Mouse (Mus musculus) heart, embryonic 16.5 days (tissue): ENCODE measurements around the gene Inka2. TPM values are rescaled to one million over a fixed set of nuclear protein-coding genes. Genes with fewer than 3 reads are reported as not detected.
A peak's percentile ranks its signal among the peaks of the same experiment; 100 is the strongest.

Source experiments
- ATAC-seq: fragments of 200-750 bp; cut with Nextera tagmentation; replicated peaks from 2 replicates; pipeline ENCODE4 v1.8.0; 2017; ENCODE audit warnings: moderate number of reproducible peaks; ENCODE audit not compliant: insufficient read depth, low FRiP score; ENCODE audit errors: extremely low read depth
- H3K27ac ChIP-seq: fragments of 300-500 bp; sonication (generic); 2 replicates; pipeline ENCODE4 v1.5.1; 2014; ENCODE audit warnings: mild to moderate bottlenecking, low read length, control low read depth, moderate library complexity
- H3K27me3 ChIP-seq: fragments of 300-500 bp; sonication (generic); 2 replicates; pipeline ENCODE4 v1.6.1; 2014; ENCODE audit warnings: low read length, mixed read lengths; ENCODE audit not compliant: control insufficient read depth, insufficient read depth
- H3K36me3 ChIP-seq: fragments of 300-500 bp; sonication (generic); 2 replicates; pipeline ENCODE4 v1.6.1; 2014; ENCODE audit not compliant: control insufficient read depth, insufficient read depth
- H3K4me1 ChIP-seq: fragments of 300-500 bp; sonication (generic); 2 replicates; pipeline ENCODE4 v1.6.1; 2014; ENCODE audit warnings: low read length, mixed read lengths; ENCODE audit not compliant: control insufficient read depth, insufficient read depth
- H3K4me2 ChIP-seq: fragments of 300-500 bp; sonication (generic); 2 replicates; pipeline ENCODE4 v1.6.1; 2014; ENCODE audit warnings: low read depth, mild to moderate bottlenecking, control low read depth, low read length
- H3K4me3 ChIP-seq: fragments of 300-500 bp; sonication (generic); 2 replicates; pipeline ENCODE4 v1.5.1; 2014; ENCODE audit warnings: mild to moderate bottlenecking, control low read depth, low read length
- H3K9ac ChIP-seq: fragments of 300-500 bp; sonication (generic); 2 replicates; pipeline ENCODE4 v1.6.1; 2014; ENCODE audit warnings: low read length, control low read depth
- H3K9me3 ChIP-seq: fragments of 300-500 bp; sonication (generic); replicated peaks from 2 replicates; pipeline ENCODE4 v1.6.1; 2016; ENCODE audit warnings: low read length; ENCODE audit not compliant: control insufficient read depth
- WGBS: fragments of 180-500 bp; shearing (Covaris S2); extraction: QIAGEN DNeasy Blood & Tissue Kit; methylation state at CpG from one replicate; pipeline ENCODE4 v1.1.7; 2014; 5-methylcytosine and 5-hydroxymethylcytosine counted together
- polyA plus RNA-seq: library from polyadenylated mRNA; unstranded; fragments of >200 nt; fragmentation: Nextera tagmentation; extraction: Ambion mirVana; gene quantifications from 2 replicates; pipeline ENCODE4 v1.2.1, GENCODE M21; 2015

Inka2 gene
- polyA plus RNA-seq, result 2.9 and 3.3 TPM in 2 replicates

GRCm38 (mm10) chr3:105704031-105705008 lies at the start of gene Inka2:
Inka2 (plus strand) TSS chr3:105704599.
- Histone ChIP-seq H3K9ac (peak within 1 kb of the TSS; percentile 81), H3K4me1 (peaks cover 45% of the 10 kb centered on the region), H3K27me3 (no peaks in the 10 kb centered on the region), H3K36me3 (no peaks in the 10 kb centered on the region), H3K9me3 (no peaks in the 10 kb centered on the region), H3K4me2 (peak within 1 kb of the TSS; percentile 79), H3K27ac (peak within 1 kb of the TSS; percentile 72), H3K4me3 (peak within 1 kb of the TSS; percentile 68)
- WGBS, result 5% methylated on average over 41 of the region's 43 CpGs
- ATAC-seq, result peak; percentile 93

- no peak for ATAC-seq
Observed at GRCm38 (mm10) chr3:105655031-105655585, 49.3 kb upstream of the Inka2 start.

GRCm38 (mm10) chr3:105660530-105660929 lies 43.9 kb upstream of the Inka2 start:
- no peak overlapping the region for H3K4me2 ChIP-seq
- H3K36me3 ChIP-seq, result no peaks in the 10 kb centered on the region
- H3K4me3 ChIP-seq, result no peak overlapping the region
- peaks cover 9% of the 10 kb centered on the region; the same call in 1 of the 2 replicates for H3K4me1 ChIP-seq
- peak overlapping the region; percentile 38; the same call in 1 of the 2 replicates for H3K27ac ChIP-seq
- ATAC-seq, result no peak
- 23% methylated on average over 2 of the region's 2 CpGs for WGBS
- H3K9ac ChIP-seq, result no peak overlapping the region
- H3K27me3 ChIP-seq, result no peaks in the 10 kb centered on the region
- H3K9me3 ChIP-seq, result no peaks in the 10 kb centered on the region

More at GRCm38 (mm10) chr3:105655031-105655585, 49.3 kb upstream of the Inka2 start:
- Histone ChIP-seq H3K4me2 (no peak overlapping the region), H3K9ac (no peak overlapping the region), H3K27ac (no peak overlapping the region), H3K9me3 (no peaks in the 10 kb centered on the region), H3K36me3 (no peaks in the 10 kb centered on the region), H3K4me3 (no peak overlapping the region), H3K27me3 (no peaks in the 10 kb centered on the region), H3K4me1 (no peaks in the 10 kb centered on the region)
- 84% methylated on average over 11 of the region's 11 CpGs for WGBS

GRCm38 (mm10) chr3:105663043-105663442 lies 41.4 kb upstream of the Inka2 start:
- no peak overlapping the region for H3K27ac ChIP-seq
- H3K9me3 ChIP-seq, result no peaks in the 10 kb centered on the region
- no peak overlapping the region for H3K9ac ChIP-seq
- 70% methylated on average over 8 of the region's 8 CpGs for WGBS
- H3K4me2 ChIP-seq, result no peak overlapping the region
- no peak overlapping the region for H3K4me3 ChIP-seq
- ATAC-seq, result no peak
- no peaks in the 10 kb centered on the region for H3K36me3 ChIP-seq
- H3K27me3 ChIP-seq, result no peaks in the 10 kb centered on the region
- H3K4me1 ChIP-seq, result peaks cover 9% of the 10 kb centered on the region; the same call in 1 of the 2 replicates

DNA sequence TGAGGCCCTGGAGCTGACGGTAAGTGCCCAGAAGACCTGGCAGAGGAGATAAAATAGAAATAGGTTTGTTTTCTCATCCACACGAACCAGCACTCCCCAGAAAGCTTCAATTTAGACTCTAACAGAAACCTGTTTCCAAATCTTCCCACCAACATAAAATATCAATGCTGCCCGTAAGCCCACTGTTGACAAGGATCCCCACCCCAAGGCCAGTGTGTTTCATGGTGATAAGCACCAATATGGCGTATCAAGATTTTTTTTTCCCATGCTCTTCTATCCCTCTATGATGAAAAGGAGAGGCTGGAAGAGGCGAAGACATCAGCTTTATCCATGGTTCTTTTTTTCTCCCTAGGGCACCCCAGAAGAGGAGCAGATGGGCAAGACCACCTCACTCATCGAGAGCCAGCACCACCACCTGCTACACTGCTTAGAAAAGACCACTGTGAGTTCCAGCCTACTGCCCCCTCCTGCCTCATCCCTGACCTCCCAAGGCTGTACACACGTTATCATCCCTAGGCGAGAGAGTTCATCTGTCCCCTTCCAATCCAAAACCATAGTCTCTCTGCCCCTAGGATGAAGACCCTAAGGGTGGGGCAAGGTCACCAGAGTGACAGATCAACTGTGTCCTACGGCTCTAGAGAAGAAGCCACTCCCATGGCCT lies 39.2 kb upstream of the Inka2 start:
- Histone ChIP-seq H3K9ac (no peak overlapping the region), H3K4me1 (peaks cover 9% of the 10 kb centered on the region; the same call in 1 of the 2 replicates), H3K4me3 (no peak overlapping the region), H3K36me3 (no peaks in the 10 kb centered on the region), H3K4me2 (no peak overlapping the region), H3K27ac (no peak overlapping the region), H3K27me3 (no peaks in the 10 kb centered on the region), H3K9me3 (no peaks in the 10 kb centered on the region)
- no peak for ATAC-seq
- 76% methylated on average over 9 of the region's 9 CpGs for WGBS

DNA sequence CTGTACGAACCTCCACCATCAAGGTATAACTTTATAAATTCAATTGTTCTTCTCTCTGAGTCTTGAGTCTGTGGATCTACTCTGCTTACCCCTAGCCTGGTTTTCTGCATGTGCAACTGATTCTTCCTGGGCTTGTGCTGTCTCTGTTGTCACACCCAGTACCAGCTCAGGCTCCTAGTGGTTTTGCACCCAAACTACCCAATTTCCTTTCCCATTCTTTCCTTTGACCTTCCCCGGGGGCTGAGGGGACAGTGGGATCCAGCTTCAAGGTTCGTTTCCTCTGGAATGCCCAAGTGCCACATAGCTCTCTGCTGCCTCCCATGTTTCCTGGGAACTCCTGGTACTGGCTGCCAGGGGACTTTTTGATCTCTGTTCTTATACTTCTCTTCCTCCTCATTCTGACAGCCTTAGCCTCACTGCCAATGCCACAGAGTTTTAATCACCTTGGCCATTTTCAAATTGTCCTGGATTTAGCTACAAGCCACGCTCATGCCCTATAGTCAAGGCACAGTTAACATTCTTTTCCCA lies 37.3 kb upstream of the Inka2 start:
- WGBS, result 55% methylated on average over 4 of the region's 4 CpGs
- Histone ChIP-seq H3K27me3 (no peaks in the 10 kb centered on the region), H3K4me3 (no peak overlapping the region), H3K4me2 (no peak overlapping the region), H3K9ac (no peak overlapping the region), H3K36me3 (no peaks in the 10 kb centered on the region), H3K4me1 (no peaks in the 10 kb centered on the region), H3K27ac (no peak overlapping the region), H3K9me3 (no peaks in the 10 kb centered on the region)
- ATAC-seq, result no peak

DNA sequence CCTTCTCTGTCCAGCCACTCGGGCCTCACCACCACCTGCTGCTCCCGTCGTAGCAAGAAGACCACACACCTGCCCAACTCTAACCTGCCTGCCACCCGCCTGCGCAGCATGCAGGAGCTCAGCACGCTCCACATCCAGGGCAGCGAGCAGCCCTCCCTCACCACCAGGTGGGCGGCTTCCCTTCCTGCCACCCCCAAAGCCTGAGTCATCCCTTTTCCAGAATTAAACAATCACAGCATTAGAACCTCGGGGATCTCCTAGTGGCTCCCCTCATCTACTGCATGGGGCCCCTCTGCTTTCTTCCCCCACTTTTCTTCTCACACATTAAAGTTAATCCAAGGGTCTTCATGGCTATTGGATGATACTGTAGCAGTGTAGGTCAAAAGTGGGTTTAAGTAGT lies 36.2 kb upstream of the Inka2 start:
- no peak overlapping the region for H3K4me3 ChIP-seq
- no peaks in the 10 kb centered on the region for H3K27me3 ChIP-seq
- 46% methylated on average over 9 of the region's 9 CpGs for WGBS
- no peak overlapping the region for H3K9ac ChIP-seq
- H3K9me3 ChIP-seq, result no peaks in the 10 kb centered on the region
- H3K4me2 ChIP-seq, result no peak overlapping the region
- no peak overlapping the region for H3K27ac ChIP-seq
- no peaks in the 10 kb centered on the region for H3K4me1 ChIP-seq
- no peak for ATAC-seq
- H3K36me3 ChIP-seq, result no peaks in the 10 kb centered on the region

GRCm38 (mm10) chr3:105669776-105670175 lies 34.6 kb upstream of the Inka2 start:
- ATAC-seq, result no peak
- H3K4me2 ChIP-seq, result no peak overlapping the region
- no peak overlapping the region for H3K9ac ChIP-seq
- no peak overlapping the region for H3K27ac ChIP-seq
- no peaks in the 10 kb centered on the region for H3K36me3 ChIP-seq
- no peaks in the 10 kb centered on the region for H3K9me3 ChIP-seq
- H3K4me3 ChIP-seq, result no peak overlapping the region
- no peaks in the 10 kb centered on the region for H3K4me1 ChIP-seq
- no peaks in the 10 kb centered on the region for H3K27me3 ChIP-seq
- WGBS, result 81% methylated on average over 3 of the region's 3 CpGs
